Mouse (Mus musculus) heart, adult 2 months (tissue): ENCODE measurements at regions not wholly inside any gene's neighbourhood (a gene's known extent, or its start where the extent isn't known, plus 50 kb on each side); places are given as distances from the start of the nearest gene placed in this dataset.

ENCODE experiments used
- DNase-seq, 2 experiments: peaks; one replicate each; pipeline ENCODE4 v3.0.0; 2021
- H3K27ac ChIP-seq: fragments of 200-600 bp; 2 replicates; pipeline ENCODE4 v1.8.1; 2022
- H3K27me3 ChIP-seq: fragments of 200-500 bp; 2 replicates; pipeline ENCODE4 v1.6.1; 2012; ENCODE audit warnings: mild to moderate bottlenecking, low read length, inconsistent platforms, mixed read lengths; ENCODE audit not compliant: control insufficient read depth, insufficient read depth
- H3K36me3 ChIP-seq: fragments of 200-500 bp; 2 replicates; pipeline ENCODE4 v1.6.1; 2012; ENCODE audit warnings: low read length, inconsistent platforms; ENCODE audit not compliant: control insufficient read depth, insufficient read depth
- H3K4me1 ChIP-seq: fragments of 200-500 bp; 2 replicates; pipeline ENCODE4 v1.6.1; 2011; ENCODE audit warnings: low read length; ENCODE audit not compliant: control insufficient read depth, insufficient read depth
- H3K4me3 ChIP-seq: fragments of 200-600 bp; 2 replicates; pipeline ENCODE4 v1.8.1; 2022
- H3K79me2 ChIP-seq: fragments of 200-500 bp; replicated peaks from 2 replicates; pipeline ENCODE4 v1.6.1; 2012; ENCODE audit warnings: mild to moderate bottlenecking, inconsistent platforms, low read length, moderate library complexity, mixed read lengths; ENCODE audit not compliant: control insufficient read depth, insufficient read depth
- H3K9ac ChIP-seq: fragments of 200-500 bp; 2 replicates; pipeline ENCODE4 v1.6.1; 2012; ENCODE audit warnings: low read depth, mild to moderate bottlenecking, control low read depth, inconsistent platforms, low read length, mixed read lengths
- CTCF ChIP-seq: fragments of 200-600 bp; IDR thresholded peaks from 2 replicates; pipeline ENCODE4 v1.8.1; 2022; ENCODE audit warnings: antibody characterized with exemption, mild to moderate bottlenecking, moderate library complexity
- EP300 ChIP-seq: fragments of 200-500 bp; IDR thresholded peaks from 2 replicates; pipeline ENCODE4 v1.6.1; 2011; ENCODE audit warnings: low read depth, low read length, control low read depth; ENCODE audit not compliant: insufficient read depth
- POLR2A ChIP-seq: fragments of 200-500 bp; IDR thresholded peaks from 2 replicates; pipeline ENCODE4 v1.6.1; 2011; ENCODE audit warnings: mild to moderate bottlenecking, low read depth, low read length, control low read depth; ENCODE audit not compliant: insufficient read depth
- WGBS: fragments of 180-500 bp; shearing (Covaris S2); methylation state at CpG from one replicate; pipeline ENCODE4 v1.1.7; 2018; 5-methylcytosine and 5-hydroxymethylcytosine counted together
- intact Hi-C: fragments of 180-260 bp; cut with DNase I; formaldehyde crosslinking; loops from one replicate; pipeline ENCODE4 v1.15.1; 2025

GRCm38 (mm10) chr13:116174976-116175375 is 134.5 kb downstream of the Isl1 start:
- Histone ChIP-seq H3K4me3 (no peak overlapping the region), H3K4me1 (no peaks in the 10 kb centered on the region), H3K27me3 (no peaks in the 10 kb centered on the region), H3K36me3 (no peaks in the 10 kb centered on the region), H3K27ac (no peak overlapping the region), H3K9ac (no peak overlapping the region), H3K79me2 (no peaks in the 10 kb centered on the region; the same call in 1 of the 2 replicates)
- intact Hi-C loops: no loop called here
- TF ChIP-seq EP300: no peak
- DNase-seq: no peak
- WGBS: 13% methylated on average over 3 of the region's 3 CpGs

- H3K27ac ChIP-seq: no peak overlapping the region
- no peak overlapping the region for H3K9ac ChIP-seq
- intact Hi-C loops: no loop called here
- no peak for DNase-seq
- WGBS: 35% methylated on average over 2 of the region's 2 CpGs
- no peak for TF ChIP-seq CTCF
- TF ChIP-seq EP300: no peak
- TF ChIP-seq POLR2A: no peak
- no peaks in the 10 kb centered on the region; the same call in 1 of the 2 replicates for H3K79me2 ChIP-seq
- no peaks in the 10 kb centered on the region for H3K4me1 ChIP-seq
- no peaks in the 10 kb centered on the region for H3K36me3 ChIP-seq
- H3K4me3 ChIP-seq: no peak overlapping the region
- no peaks in the 10 kb centered on the region for H3K27me3 ChIP-seq
Observed at GRCm38 (mm10) chr13:116173866-116174265, 135.6 kb downstream of the Isl1 start.

GRCm38 (mm10) chr13:116143022-116143421 is 166.5 kb downstream of the Isl1 start:
- no peaks in the 10 kb centered on the region for H3K36me3 ChIP-seq
- no peak overlapping the region for H3K4me3 ChIP-seq
- no peaks in the 10 kb centered on the region for H3K27me3 ChIP-seq
- no peak for DNase-seq
- no peak overlapping the region for H3K27ac ChIP-seq
- H3K9ac ChIP-seq: no peak overlapping the region
- WGBS: 25% methylated on average over 5 of the region's 5 CpGs
- intact Hi-C loops: no loop called here
- no peak for TF ChIP-seq POLR2A
- H3K4me1 ChIP-seq: no peaks in the 10 kb centered on the region
- H3K79me2 ChIP-seq: no peaks in the 10 kb centered on the region

GRCm38 (mm10) chr13:116118664-116119063 is 190.8 kb downstream of the Isl1 start:
- H3K9ac ChIP-seq: no peak overlapping the region
- H3K27me3 ChIP-seq: no peaks in the 10 kb centered on the region
- WGBS: 66% methylated on average over 1 of the region's 1 CpGs
- H3K36me3 ChIP-seq: no peaks in the 10 kb centered on the region
- no peak overlapping the region for H3K27ac ChIP-seq
- H3K4me3 ChIP-seq: no peak overlapping the region
- no peak for DNase-seq
- TF ChIP-seq CTCF (no peak), POLR2A (no peak), EP300 (no peak)
- H3K79me2 ChIP-seq: no peaks in the 10 kb centered on the region
- no peaks in the 10 kb centered on the region for H3K4me1 ChIP-seq
- intact Hi-C loops: no loop called here

GRCm38 (mm10) chr13:116111032-116111808 is 198.3 kb downstream of the Isl1 start:
- DNase-seq: no peak
- no peaks in the 10 kb centered on the region for H3K27me3 ChIP-seq
- no peak overlapping the region for H3K4me3 ChIP-seq
- intact Hi-C loops: no loop called here
- no peak overlapping the region for H3K9ac ChIP-seq
- no peak for TF ChIP-seq POLR2A
- no peak for TF ChIP-seq CTCF
- TF ChIP-seq EP300: no peak
- no peaks in the 10 kb centered on the region for H3K79me2 ChIP-seq
- H3K27ac ChIP-seq: no peak overlapping the region
- no peaks in the 10 kb centered on the region for H3K36me3 ChIP-seq
- H3K4me1 ChIP-seq: no peaks in the 10 kb centered on the region
- WGBS: 68% methylated on average over 7 of the region's 7 CpGs

- no peaks in the 10 kb centered on the region for H3K27me3 ChIP-seq
- intact Hi-C loops: no loop called here
- WGBS: 97% methylated on average over 2 of the region's 2 CpGs
- no peaks in the 10 kb centered on the region for H3K36me3 ChIP-seq
- no peak overlapping the region for H3K9ac ChIP-seq
- no peaks in the 10 kb centered on the region for H3K79me2 ChIP-seq
- DNase-seq: no peak
- no peak overlapping the region for H3K27ac ChIP-seq
- H3K4me1 ChIP-seq: no peaks in the 10 kb centered on the region
- H3K4me3 ChIP-seq: no peak overlapping the region
- TF ChIP-seq EP300 (no peak), POLR2A (no peak), CTCF (no peak)
Observed at GRCm38 (mm10) chr13:116110578-116110977, 198.9 kb downstream of the Isl1 start.
